Mouse (Mus musculus) left cerebral cortex, postnatal 14 days (tissue): Measurements from ENCODE around the gene Hist1h2ao. TPM values are rescaled to one million over a fixed set of nuclear protein-coding genes. Genes with fewer than 3 reads are reported as not detected.
"Not testable (repeated sequence)": the region's sequence is repeated elsewhere in the genome, so short reads cannot be mapped to it uniquely, and the experiment has no call there.

Experiments
- DNase-seq, 2 experiments: peaks; one replicate each; pipeline ENCODE4 v3.0.0; 2021 to 2022; ENCODE audit warnings: low spot score in 2 of 2, mixed read lengths in 1 of 2
- intact Hi-C: fragments of 180-260 bp; cut with DNase I; formaldehyde crosslinking; loops from one replicate; pipeline ENCODE4 v1.15.1; 2025
- long read RNA-seq, 2 experiments: library from polyadenylated mRNA; stranded (forward); transcript quantifications; one replicate each; pipeline ENCODE4 v2.0.0; 2021
- total RNA-seq, 2 experiments: library from RNA; stranded (reverse); gene quantifications; 2 replicates each; pipeline ENCODE4 v1.2.3; 2021

Hist1h2ao gene
- not detected for total RNA-seq
- long read RNA-seq, experiment 1: 0 reads
- long read RNA-seq, experiment 2, partial matches to known transcripts: 0 of 1 reads
- long read RNA-seq, experiment 2, other reads (novel, unspliced or antisense): 0 of 1 reads

DNA sequence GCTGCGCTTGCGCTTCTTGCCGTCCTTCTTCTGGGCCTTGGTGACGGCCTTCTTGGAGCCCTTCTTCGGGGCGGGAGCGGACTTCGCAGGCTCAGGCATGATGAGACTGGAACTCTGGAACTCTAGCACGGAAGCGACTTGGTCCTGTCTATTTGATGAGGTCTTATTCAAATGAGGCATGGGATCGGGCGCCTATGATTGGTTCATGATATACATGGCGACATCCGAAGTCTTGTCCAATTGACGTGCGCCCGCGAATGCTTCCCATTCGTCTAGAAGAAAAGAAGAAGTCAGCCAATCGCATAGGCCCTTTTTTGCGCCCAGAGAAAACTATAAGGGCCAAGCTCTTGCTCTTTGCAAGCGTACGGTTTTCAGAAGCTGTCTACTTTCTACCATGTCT, at the start of gene Hist1h2ao, which contains the start of gene Hist1h2bq:
TSS of gene Hist1h2ao (plus strand) at position 393 of the 400 bp plus-strand sequence.
TSS of gene Hist1h2bq (minus strand) at position 125 of the 400 bp plus-strand sequence.
- intact Hi-C loops, DNase-seq: not testable (repeated sequence)

DNA sequence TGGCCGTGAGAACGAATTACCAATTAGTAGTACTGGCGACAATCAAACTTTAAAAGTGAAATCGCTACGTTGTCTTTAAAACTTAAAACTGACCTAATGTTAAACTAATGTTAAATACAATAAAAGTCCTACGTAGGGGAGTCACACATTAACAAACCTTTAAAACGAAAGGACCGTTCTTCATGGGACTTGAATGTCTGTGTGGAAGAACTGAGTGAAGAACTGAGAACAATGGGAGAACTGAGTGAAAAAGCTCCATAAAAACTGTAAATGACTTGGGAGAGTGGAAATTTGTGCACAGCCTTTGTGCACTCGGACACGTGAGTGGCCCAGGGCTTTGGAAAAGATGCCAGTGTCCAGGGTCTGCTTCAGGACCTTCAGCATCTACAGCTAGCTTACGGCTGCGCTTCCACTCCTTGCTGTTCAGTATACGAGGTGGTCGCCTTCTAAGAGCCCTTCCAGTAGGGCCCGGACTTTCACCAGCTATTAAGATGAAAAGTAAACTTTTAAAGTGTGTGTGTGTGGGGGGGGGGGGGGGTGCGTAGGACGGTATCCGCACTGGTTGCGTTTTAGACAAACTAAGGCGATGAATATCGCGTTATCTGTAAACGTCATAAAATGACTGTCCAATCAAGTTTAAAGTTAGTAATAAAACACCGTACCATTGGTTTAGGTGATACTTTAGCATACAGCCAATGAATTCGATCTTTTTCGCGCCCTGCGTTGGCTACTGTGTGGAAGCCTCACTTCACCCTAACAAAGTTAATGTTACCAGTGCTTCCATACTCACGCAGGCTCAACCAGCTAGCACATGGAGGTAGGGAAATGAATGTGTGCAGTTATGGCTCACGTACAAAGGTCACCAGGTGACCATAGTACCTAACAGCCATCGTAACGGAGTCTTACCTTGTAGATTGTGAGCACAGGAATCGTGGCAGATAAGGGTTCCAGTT, 31.2 kb upstream of the Hist1h2ao start:
- DNase-seq: peak; percentile 75 to 91
- intact Hi-C loops: no loop called here

DNA sequence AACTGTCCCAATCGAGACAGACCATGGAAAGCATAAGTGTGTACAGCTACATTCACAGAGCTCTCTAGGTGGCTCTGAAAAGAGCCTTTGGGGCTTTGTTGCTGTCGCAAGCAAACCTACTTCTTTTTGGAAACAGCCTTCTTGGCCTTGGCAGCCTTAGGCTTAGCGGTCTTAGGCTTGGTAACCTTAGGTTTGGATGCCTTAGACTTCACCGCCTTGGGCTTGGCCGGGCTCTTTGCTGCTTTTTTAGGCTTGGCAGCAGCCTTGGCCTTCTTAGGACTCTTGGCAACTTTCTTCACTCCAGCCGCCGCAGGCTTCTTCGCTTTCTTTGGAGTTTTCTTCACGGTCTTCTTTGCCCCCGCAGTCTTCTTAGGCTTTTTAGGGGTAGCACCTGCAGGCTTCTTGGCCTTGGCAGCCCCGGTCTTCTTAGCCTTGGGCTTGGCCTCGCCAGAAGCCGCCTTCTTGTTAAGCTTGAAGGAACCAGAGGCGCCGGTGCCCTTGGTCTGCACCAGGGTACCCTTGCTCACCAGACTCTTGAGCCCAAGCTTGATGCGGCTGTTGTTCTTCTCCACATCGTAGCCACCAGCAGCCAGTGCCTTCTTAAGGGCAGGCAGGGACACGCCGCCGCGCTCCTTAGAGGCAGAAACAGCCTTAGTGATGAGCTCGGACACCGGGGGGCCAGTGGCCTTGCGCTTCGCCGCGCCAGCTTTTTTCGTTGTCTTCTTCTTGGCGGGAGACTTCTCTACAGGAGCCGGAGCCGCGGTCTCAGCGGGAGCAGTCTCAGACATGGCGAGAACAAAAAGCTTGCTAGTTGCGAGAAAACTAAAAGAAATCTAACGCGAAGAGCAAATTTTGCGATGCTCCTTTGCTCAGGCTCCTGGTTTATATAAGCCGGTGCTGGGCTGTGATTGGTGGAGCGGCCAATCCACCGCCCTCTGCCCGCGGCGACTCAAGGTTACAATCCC, 30.2 kb upstream of the Hist1h2ao start, which contains the start of gene Hist1h1b:
TSS of gene Hist1h1b (minus strand) at position 859 of the 965 bp plus-strand sequence.
- DNase-seq: peak in 1 of 2 experiments; percentile 43
- intact Hi-C loops: no loop called here

DNA sequence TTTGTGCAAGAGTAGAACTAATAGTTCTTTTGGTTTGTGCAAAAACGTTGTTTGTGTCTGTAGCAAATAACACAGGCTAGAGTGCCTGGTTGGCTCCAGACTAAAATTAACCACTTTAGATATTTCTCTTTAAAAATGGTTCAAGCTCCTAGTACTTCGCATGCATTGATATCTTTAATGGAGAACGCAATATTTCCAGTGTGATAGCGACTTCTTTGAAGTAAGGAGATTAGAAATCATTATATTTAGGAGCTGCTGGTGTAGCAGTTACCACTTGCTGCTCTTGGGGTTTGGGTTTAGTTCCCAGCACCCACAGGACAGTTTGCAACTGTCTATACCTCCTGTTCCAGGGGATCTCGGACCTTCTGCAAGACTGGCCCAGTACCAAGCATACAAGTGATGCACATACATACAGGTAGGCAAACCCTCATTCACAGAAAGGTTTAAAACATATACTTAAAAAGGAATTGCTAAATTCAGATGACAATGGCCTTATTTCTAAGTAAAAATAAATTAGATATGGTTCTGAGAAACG, 29.2 kb upstream of the Hist1h2ao start:
- intact Hi-C loops: no loop called here

DNA sequence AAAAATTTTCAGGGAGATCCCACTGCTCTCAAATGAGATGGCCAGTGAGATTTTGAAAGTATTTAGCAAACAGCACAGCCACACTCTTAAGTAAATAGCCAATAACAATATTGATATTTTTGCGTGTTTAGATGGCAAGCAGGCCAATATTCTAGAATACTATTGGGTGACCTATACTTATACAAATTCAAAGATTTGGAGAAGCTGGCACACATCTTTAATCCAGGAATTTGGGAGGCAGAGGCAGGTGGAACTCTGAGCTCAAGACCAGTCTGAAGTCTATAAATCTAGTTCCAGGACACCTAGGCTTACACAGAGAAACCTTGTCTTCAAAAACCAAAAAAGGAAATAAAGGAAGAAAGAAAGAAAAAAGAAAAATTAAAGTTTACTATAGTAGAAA, 28.6 kb upstream of the Hist1h2ao start:
- intact Hi-C loops: no loop called here
- no peak for DNase-seq

More for the DNA sequence above, 29.2 kb upstream of the Hist1h2ao start:
- no peak for DNase-seq

DNA sequence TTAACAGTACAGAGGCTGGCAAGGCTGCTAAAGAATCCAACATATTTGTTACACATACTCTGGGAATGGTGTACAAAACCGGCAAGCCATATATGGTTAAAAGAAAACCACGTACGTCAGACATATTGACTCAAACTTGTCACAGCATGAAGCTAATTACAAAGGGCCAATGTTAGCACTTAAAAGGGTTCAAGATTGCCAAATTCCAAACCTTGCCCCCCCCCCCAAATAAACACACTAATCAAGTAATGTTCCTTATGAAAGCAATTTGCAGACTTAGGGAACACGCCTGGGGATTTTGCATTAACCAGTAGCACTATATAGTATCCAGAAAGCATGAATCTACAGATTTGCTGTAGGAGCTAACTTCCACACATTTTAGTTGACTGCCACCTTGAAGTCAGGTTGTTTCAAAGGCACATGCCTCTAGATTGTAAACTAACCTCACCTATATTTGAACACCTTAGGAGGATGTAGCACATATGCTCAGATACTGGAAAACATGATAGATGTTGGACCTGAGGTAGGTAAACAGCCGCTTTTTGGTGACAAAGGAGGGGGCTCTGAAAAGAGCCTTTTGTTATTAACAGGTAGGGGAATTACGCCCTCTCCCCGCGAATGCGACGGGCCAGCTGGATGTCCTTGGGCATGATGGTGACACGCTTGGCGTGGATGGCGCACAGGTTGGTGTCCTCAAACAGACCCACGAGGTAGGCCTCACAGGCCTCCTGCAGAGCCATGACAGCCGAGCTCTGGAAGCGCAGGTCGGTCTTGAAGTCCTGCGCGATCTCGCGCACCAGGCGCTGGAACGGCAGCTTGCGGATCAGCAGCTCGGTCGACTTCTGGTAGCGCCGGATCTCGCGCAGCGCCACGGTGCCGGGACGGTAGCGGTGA, 27.7 kb upstream of the Hist1h2ao start:
- intact Hi-C loops, DNase-seq: not testable (repeated sequence)

DNA sequence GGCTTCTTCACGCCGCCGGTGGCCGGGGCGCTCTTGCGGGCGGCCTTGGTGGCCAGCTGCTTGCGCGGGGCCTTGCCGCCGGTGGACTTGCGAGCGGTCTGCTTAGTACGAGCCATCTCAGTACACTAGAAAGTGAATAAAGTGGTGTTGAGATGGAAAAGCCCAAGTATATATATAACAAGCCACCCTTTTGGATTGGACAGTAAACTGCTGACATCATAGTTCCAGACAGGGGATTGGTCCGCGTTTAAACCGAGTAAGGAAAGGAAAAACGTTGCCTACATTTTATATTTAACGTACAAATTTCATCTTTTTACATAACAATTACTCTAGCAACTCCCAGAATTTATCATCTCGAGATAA, 27.0 kb upstream of the Hist1h2ao start, which contains the start of gene Hist1h3i:
TSS of gene Hist1h3i (minus strand) at position 116 of the 363 bp plus-strand sequence.
- DNase-seq: peak; percentile 76 to 80
- intact Hi-C loops: no loop called here

DNA sequence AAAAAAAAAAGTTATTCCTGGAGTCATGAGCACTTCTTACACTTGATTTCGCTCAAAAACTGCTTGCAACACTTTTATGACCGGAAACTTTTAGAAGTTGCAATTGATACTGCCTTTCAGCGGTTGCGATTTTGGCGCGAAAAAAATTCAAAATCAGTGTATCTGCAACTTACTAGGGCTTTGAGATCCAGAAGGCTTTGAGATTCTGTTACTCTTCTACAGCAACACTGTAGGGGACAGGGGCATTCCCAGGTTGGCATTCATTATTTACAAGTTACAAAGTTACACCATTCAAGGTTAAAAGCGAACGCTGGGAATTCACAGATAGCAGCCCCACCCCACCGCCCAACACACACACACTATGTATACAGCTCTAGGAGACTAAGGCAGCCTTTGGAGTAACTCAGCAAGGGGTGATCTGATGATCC, 26.5 kb upstream of the Hist1h2ao start:
- intact Hi-C loops: no loop called here
- peak; percentile 37 to 47 for DNase-seq

DNA sequence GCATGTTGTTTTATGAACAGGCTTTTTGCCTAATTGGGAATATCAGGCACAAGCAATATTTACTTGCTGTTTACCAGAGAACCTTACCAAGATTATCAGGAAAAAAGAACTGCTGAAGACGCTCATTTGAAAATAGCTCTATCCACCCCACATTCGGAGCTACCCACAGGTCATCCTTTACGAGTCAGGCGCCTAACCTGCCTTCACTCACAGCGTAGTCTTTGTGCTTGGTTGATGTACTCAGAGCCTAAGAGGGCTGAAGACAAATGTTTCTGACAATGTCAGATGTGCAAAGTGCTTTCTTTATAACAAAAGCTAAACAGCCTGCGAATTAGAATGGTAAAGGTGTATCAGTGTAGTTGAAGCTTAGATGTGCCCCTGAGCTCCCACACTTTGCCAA, 26.0 kb upstream of the Hist1h2ao start:
- intact Hi-C loops: no loop called here
- no peak for DNase-seq

DNA sequence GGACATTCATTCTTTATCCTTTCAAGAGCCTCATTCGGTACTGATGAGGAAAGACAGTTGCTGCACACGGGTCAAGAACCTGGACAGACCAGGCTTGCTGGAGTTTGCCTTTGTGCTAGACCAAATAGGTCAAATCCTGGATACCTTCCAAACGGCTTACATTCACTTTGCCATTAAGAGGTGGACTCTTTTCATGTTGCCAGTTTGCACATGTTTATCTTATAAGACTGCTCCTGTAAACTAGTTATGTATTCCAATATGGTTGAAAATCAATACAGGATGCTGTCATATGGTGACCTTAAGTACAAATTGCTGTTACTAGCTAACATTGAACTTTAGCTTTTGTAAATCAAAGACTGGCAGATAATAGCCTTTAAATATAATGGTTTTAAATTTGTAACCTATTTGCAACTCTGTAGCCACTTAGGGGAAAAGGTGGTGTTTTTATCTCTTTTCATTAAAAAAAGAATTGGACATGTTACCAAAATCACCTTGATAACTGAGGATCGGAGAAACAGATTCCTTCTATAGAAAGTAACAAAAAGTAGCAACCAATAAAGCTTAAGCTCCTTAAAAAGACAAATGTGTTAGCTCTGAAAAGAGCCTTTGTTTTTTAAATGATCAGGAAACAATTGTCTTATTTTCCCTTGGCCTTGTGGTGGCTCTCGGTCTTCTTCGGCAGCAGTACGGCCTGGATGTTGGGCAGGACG, 23.9 kb upstream of the Hist1h2ao start:
- intact Hi-C loops: no loop called here
- DNase-seq: no peak

DNA sequence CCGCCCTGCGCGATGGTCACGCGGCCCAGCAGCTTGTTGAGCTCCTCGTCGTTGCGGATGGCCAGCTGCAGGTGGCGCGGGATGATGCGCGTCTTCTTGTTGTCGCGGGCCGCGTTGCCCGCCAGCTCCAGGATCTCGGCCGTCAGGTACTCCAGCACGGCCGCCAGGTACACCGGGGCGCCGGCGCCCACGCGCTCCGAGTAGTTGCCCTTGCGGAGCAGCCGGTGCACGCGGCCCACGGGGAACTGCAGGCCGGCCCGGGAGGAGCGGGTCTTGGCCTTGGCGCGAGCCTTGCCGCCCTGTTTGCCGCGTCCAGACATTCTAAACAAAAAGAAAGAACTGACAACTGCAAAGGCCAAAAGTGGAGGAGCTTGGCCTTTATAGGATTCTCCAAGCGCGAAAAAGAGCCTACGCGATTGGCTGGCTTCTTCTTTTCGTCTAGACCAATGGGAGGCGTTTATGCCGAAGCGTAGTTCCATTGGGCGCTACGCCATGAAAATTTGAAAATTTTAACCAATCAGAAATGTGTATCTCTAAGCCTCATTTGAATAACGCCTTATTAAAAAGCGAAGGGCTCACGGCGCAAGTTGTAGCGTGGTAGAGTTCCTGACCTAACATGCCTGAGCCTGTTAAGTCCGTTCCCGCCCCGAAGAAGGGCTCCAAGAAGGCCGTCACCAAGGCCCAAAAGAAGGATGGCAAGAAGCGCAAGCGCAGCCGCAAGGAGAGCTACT, 23.2 kb upstream of the Hist1h2ao start, which contains the start of the genes Hist1h2an and Hist1h2bp:
TSS of gene Hist1h2an (minus strand) at position 320 of the 731 bp plus-strand sequence.
TSS of gene Hist1h2bp (plus strand) at position 563 of the 731 bp plus-strand sequence.
- DNase-seq: peak; percentile 95 to 98
- intact Hi-C loops: not testable (repeated sequence)

DNA sequence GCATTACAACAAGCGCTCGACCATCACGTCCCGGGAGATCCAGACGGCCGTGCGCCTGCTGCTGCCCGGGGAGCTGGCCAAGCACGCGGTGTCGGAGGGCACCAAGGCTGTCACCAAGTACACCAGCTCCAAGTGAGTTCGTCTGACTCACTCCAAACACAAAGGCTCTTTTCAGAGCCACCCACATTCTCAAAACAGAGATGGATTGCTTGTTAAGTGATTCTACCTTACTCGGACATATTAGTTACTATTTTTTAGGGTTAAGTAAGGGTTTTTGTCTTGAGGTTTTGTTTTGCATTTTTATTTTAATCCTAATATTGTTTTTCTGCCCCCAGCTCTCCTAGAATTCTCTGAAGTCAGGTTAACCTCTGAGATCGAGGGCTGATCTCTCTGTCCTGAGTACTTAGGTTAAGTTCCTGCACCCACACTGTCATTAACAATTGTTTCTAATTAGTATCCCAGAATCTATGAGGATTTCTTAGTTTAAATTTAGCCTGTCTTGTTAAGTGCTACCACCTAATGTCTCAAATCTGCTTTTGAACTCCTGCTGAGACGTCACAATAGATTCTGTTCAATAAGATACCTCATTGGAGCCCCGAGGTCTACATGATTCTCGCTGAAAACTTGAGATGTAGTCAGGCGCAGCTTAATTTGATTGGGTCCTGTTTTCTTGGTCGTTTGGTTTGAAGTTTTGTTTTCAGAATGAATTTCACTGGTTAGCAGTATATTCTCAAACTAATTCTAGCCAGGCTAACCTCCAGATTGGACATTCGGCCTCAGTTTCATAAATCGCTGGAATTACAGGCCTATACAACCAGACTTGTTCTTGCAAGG, 22.3 kb upstream of the Hist1h2ao start:
- no peak for DNase-seq
- intact Hi-C loops: no loop called here

DNA sequence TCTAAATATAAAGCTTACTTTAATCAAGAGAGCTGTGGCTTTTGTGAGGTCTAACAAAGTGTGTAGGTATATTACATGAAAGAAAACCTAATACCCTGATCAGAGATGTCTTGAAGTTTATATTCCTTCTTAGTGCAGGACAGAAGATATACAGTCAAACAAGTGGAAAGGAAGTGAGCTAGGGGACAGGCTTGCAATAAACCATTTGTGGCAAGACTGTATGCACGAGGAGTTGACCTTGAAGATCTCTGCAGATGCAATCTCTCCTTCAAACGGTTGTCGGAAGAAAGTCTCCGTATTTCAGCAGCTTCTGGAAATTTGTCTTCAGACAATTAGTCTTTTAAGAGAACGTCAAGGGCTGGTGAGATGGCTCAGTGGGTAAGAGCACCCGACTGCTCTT, 20.3 kb upstream of the Hist1h2ao start:
- intact Hi-C loops: no loop called here

DNA sequence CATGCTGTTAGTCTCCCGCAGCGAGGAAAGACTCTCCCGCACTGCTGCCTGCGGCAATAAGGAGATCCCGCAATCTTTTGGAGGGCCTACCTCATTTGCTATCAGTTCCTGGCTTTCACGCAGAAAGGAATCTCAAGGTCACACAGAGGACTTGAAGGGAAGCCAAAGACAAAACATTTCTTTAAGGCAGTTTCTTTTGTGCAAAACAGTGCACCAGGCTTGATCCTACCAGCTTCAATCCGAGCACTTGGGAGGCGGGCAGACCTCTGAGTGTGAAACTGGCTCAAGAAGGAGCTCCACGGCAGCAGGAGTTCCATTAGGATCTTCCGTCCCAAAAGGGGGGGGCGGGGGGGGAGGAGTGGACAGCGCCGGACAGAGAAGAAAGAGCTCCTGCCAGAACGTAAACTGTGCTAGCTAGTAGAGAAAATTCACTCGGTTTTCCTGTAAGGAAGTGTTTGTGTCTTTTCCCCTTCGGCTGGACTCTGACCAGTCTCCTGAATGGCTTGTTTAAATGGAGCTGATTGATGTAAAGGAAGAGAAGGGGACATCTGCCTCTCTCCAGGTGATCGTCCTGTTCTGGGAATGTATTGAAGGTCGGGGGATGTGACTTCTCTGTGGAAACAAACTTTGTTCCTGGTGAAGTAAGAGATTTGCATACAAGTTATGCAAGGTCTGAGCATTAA, 19.5 kb upstream of the Hist1h2ao start:
- intact Hi-C loops: no loop called here

More for the DNA sequence above, 20.3 kb upstream of the Hist1h2ao start:
- no peak for DNase-seq

DNA sequence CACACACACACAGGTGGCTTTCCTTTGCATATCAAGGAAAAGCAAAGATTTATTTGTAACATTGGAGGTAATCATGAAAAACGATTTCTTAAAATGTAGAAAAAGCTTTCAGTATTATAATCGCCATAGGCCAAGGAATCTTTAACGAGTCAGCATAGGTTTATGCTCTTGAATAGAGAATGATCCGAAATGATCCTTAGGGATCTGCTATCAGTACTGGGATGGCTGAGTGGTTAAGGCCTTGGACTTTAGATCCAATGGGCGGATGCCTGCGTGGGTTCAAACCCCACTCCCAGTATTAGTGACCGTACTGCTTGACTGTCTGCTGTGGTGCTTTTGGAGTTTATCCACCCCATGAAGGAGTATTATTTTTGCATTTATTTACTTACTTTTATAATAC, 14.7 kb upstream of the Hist1h2ao start:
- intact Hi-C loops: no loop called here
- no peak for DNase-seq

More for the DNA sequence above, 19.5 kb upstream of the Hist1h2ao start:
- no peak for DNase-seq
